Mouse (Mus musculus) spleen, postnatal 4 days (tissue): ENCODE measurements around the gene Poc1b.
A peak's percentile ranks its signal among the peaks of the same experiment; 100 is the strongest.
"Not testable (repeated sequence)": the region's sequence is repeated elsewhere in the genome, so short reads cannot be mapped to it uniquely, and the experiment has no call there.

Experiments
- DNase-seq, 2 experiments: peaks; one replicate each; pipeline ENCODE4 v3.0.0; 2022; ENCODE audit warnings: low spot score in 2 of 2

Gene Poc1b

DNA sequence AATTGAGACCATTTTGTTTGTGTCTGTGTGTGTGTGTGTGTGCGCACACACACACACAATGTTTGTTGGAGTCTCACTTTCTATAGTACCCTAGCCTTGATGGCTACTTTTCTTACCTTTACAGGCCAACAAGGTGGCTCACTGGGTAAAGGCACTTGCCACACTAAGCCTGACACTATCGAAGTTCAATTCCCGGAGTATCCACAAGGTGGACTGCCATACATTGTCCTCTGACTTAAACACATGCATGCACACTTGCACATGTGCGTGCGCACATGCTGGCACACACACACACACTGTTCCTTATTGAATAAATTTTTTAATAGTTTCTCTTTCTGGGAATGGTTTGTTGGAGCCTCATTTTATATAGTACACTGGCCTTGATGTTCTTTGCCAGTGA, 50.0 kb downstream of the Poc1b start:
- no peak for DNase-seq

- not testable (repeated sequence) for DNase-seq
Observed at GRCm38 (mm10) chr10:99157697-99158096, 50.9 kb downstream of the Poc1b start.

DNA sequence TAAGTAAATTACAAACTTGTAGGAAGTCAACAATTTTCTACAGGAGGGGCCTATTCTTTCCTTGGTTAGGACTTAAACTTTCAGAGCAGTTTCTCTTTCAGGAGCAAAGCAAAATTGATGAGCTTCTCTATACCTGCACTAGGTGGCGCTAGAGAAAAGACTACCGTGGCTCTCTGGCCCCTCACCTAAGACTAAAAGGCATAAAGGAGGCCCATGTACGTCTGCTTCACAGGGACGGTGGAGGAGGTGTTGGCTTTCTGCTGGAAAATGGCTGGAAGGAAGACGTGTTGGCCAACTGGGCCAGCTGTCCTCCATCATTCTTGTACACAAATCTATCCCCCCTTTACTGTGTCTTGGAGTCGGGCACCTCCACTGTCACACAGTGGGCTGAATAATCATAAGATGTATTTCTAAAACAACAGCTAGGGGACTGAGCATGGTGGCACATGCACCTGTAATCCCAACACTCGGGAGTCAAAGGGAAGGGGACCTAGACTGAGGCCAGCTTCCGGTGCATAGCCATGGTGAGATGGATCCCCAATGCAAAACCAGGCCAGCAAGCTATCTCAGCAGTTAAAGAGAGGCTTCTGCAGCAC, 55.2 kb downstream of the Poc1b start:
- DNase-seq = no peak

DNA sequence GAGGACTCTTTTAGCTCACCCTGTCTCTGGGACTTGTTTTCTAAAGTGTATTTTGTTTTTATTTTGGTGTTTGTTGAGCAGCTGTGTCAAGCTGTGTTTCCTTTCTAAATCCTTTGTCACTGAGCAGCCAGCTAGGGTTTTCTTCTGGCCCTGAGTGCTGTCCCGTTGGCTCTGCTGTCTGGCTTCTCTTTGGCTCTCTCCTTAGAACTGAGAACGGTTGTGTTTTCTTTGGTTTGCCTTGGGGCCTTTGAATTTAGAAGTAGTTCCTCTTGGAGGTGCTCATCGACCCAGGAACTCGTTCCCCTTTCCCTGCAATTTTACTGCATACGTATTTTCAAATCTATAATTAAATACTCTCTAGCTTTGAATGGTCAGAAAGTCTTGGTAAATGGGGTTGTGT, 56.2 kb downstream of the Poc1b start:
- DNase-seq = no peak

- no peak for DNase-seq
Observed at GRCm38 (mm10) chr10:99164871-99165477, 58.1 kb downstream of the Poc1b start.

- DNase-seq = no peak
Observed at GRCm38 (mm10) chr10:99165751-99166282, 59.0 kb downstream of the Poc1b start.

DNA sequence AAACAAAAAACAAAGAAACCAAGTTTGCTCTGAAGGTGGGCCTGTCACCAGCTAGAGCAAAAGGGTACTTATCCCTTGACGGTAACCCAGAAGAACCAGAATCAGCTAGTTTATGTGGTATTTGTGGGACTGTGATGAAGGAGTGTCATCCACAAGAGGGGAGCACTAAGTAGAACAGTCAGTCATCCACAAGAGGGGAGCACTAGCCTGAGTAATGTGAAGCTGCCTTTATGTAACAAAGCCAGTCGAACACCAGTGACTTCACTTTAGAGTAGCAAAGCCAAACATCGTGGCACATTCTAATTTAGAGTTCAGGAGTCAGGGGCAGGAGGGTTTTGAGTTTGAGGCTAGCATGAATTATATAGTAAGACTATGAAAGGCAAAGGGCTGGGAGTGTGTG, 59.6 kb downstream of the Poc1b start:
- DNase-seq = no peak

DNA sequence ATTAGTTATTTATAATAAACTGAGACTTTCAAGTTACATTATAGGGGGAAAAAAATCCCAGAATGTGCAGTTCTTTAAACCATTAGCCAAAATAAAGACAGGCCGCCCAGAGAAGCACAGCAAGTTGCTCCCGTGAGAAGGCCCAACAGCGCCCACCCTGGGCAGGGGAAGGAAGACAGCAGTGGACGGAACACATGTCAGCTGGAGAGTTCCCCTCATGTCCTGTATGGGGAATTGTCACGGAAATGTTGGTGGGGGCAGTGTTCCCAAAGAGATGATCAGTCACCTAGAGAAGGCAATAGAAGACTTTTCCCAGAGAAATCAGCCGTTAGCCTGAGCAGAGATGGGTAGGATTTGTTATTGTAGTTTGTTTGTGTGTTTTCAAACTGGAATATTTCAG, 61.6 kb downstream of the Poc1b start:
- no peak for DNase-seq

DNA sequence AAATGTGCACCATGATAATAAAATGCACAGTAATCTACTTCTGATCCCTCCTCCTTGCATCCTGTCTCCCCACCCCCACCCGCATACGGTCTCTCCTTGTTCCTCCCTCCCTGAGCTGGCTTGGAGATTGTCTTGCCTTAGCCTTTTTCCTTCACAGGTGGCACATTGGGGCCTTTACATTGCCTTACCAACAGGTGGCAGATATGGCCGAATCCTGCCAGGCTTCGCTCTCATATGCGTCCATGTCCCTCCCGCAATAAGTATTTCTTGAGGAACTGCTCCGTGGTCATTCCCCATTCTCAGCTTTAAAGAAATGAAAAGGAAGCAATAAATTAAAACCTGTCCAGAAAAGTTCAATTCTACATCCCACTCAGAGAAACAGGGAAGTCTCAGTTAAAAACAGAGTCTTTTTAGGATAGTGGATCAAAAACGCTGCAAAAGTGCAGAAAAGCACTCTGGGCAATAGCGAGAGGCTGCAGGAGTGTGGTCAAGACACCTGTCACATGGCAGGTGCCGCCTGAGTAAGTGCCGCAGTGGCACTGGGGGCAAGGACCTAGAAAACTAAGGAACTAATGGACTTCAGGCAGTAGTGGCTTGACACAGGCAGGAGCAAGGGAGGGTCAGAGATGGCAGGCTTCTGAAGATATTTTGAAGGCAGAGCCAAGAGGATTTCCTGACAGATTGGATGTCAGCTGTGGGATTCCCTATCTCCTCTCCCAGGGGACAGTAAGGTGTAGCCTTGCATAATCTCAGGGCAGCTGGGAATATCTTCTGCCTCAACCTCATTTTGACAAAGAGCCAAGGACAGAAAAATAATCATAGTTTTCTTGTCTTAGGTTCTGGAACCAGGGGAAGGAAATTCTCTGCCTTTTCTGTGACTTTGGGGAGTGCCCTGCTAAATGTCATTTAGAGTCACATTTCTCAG, 62.3 kb downstream of the Poc1b start:
- DNase-seq = no peak

DNA sequence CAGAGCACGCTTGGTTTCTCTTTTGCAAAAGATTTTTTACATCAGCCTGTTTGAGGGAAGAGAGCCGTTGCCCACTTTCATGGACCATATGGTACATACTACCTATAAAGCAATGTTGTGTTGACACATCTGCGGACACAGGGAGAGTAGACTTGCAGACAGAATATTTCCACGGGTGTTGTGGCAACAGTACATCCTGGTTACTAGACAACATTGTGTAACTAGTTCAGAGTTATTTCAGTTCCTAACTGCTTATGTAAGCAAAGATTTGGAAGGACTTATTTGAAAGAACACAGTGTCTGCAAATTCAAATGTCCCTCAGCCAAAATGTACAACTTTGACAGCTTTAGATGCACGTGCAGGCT, 62.9 kb downstream of the Poc1b start:
- DNase-seq = no peak

DNA sequence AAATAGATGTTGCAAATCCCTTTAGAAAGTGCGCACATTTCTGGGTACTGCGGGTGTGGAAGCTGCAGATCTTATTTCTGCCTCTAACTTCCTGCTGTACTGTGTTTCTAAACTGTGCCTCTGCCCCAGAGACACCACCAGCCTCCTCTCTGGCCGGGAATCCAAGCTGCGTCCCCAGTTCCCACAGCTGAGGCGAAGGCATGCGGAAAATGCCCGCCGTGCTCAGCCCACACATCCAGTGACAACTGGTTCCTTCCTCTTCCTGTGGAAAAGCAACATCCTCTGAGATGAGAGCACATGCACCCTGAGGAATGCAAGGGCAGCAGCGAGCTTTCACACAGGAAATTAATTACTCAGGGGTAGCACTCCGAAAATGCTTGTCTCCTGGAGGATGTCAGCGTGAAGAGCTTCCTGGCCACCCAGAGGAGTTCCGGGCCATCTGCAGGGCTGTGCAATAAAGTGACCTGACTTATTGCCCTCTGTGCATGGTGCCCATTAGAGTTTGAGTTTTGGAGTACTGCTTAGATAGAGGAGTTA, 65.2 kb downstream of the Poc1b start:
- no peak for DNase-seq

DNA sequence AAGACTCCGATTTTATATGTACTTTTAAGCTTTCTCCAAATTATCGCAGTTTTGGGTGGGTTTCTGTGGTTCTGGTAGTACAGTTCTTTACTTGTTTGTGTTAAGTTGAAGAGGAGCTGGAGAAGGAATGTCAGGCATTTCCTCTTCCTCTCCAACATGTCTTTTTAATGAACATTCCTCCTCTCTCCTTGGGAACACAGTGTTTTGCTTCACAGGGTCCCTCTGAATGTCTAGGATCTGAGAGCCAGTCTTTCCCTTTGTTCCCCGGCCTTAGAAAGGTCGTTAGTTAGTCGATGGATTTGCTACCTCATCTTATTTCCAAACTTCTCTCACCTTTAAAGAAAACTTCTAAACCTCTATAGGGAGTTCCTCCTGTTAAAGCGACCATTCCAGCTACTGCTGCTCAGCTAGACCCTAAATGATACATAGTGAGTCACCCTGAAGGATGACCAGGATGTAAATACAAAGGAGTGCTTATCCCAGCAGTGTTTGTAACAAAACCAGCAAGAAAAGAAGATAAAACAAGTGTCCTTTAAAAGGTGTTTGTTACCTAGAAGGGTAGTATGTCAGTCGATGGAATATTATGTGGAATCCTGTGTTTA, 66.2 kb downstream of the Poc1b start:
- no peak for DNase-seq

DNA sequence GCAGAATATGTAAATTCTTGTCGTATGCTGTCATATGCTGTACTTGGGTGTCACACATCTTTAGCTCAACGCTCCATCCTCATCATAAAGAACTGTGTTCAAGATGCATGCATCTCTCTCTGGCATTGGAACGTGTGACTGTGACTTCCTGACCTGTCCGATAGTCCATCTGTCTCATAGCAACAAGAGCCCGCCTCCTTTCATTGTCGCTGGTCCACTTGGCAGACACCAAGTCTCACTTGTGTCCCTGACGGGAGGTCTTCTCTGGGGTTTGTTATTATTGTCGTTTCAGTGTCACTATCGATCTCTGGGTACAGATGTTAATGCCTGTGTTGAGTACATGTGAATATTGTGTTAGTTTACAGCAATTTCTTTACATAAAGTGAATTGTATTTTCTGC, 70.1 kb downstream of the Poc1b start:
- no peak for DNase-seq

DNA sequence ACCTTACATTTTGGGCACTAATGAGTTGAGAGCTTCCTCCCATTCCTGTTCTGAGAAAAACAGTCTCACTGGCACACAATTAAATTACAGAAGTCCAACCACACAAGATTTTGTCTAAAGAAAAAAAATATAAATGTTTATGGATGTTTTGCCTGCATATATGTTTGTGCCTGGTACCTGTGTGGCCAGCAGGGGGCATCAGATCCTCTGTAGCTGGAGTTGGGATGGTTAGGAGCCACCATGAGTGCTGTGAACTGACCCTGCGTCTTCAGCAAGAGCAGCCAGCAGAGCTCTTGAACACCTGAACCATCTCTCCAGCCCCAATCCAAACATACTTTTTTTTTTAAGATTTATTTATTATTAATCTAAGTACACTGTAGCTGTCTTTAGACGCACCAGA, 71.3 kb downstream of the Poc1b start:
- DNase-seq = no peak

GRCm38 (mm10) chr10:99179122-99179521, 72.3 kb downstream of the Poc1b start:
- no peak for DNase-seq

DNA sequence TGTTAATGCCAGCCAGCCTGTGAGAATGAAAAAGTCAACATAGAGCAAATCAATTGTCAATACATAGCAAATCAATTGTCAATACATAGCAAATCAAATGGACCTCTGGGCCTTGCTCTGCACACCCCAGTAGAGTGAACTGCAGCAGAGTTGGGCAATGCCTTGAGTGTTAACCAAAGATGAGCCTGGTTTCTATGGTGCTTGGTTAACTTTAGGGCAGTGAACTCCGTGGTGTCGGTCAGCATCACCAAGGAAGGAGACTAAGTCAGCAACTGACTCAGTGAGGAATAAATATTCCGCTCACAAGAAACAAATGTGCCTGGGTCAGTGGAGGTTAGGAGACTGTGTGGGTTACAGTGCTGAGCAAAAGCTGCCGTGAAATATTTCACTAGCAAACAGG, 72.7 kb downstream of the Poc1b start:
- no peak for DNase-seq

- no peak for DNase-seq
Observed at GRCm38 (mm10) chr10:99181497-99181896, 74.7 kb downstream of the Poc1b start.

GRCm38 (mm10) chr10:99182107-99182506, 75.3 kb downstream of the Poc1b start:
- DNase-seq = peak in 1 of 2 experiments; percentile 31

DNA sequence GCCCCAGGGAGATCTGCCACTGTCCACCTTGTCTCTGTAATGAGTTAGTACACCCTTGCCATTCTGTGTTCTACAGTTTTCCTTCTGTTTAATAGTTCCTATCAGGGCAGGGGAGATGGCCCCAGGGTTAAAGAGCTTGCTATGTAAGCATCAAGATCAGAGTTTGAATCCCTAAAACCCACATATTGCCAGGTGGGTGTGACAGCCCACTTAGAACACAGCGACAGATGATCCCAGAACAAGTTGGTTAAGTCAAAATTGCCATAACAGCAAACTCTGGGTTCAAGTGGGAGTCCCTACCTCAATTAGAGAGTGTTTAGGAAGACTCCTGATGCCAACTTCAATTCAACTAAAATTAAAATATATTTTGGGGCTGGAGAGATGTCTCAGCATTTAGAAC, 81.3 kb downstream of the Poc1b start:
- no peak for DNase-seq

- no peak for DNase-seq
Observed at GRCm38 (mm10) chr10:99188656-99189603, 82.1 kb downstream of the Poc1b start.

DNA sequence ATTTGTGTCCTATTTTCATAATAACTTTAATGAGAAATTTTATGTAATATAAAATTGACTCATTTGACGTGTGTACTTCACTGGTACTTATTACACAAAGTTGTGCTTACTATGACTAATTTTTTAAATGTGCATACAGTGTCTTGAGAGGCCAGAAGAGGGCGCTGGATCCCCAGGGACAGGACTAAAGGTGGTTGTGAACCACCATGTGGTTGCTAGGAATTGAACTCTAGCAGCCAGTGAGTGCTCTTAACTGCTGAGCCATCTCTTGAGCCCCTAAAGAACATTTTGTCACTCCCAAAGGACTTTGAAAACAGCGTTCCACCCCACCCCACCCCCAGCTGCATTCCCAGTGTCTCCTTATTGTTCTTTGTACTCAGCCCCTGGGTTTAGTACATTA, 84.0 kb downstream of the Poc1b start:
- peak; percentile 54 to 78 for DNase-seq
